Mouse (Mus musculus): ENCODE results near the gene Lgals1.

Lgals1 gene

GRCm38 (mm10) chr15:78937963-78938362 lies 11.4 kb downstream of the Lgals1 start:
- no peak for DNase-seq (ENCODE audit: low spot score)

- DNase-seq (ENCODE audit: low spot score) = no peak
Measured at GRCm38 (mm10) chr15:78940325-78940724, 13.8 kb downstream of the Lgals1 start.

GRCm38 (mm10) chr15:78942663-78943062 lies 16.1 kb downstream of the Lgals1 start:
- peak; percentile 35 for DNase-seq (ENCODE audit: low spot score)

GRCm38 (mm10) chr15:78946232-78946631 lies 19.7 kb downstream of the Lgals1 start:
- no peak for DNase-seq (ENCODE audit: low spot score)

GRCm38 (mm10) chr15:78947657-78948056 lies 21.1 kb downstream of the Lgals1 start, which contains the start of gene Triobp:
Triobp (plus strand) TSS chr15:78947724.
- DNase-seq (ENCODE audit: low spot score) = peak; percentile 38

DNA sequence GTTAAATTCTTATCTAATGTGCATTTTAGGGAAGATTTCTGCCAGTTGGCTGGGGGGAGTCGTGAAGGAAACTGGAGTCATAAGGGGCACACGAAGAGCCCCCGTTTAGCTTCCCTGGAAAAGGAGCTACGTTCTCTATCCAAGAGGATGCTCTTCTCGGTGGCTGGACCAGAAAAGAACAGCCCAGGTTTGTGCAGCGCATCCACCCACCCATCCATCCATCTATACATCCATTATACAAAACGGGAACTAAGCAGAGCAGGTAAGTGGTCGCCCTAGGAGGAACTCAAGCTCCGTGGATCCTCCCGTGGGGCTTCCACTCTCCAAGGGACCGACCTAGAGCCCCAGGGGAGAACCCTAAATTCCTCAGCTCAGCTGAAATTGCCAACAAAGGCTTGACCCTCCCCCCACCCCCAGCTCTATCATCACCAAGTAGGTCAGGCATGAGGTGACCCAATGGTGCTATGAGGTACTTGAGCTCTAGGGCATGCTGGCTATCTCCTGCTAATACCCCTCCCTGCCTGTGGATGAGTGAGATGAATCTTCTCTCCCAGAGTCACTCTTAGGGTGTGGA lies 21.7 kb downstream of the Lgals1 start:
- DNase-seq (ENCODE audit: low spot score) = no peak

DNA sequence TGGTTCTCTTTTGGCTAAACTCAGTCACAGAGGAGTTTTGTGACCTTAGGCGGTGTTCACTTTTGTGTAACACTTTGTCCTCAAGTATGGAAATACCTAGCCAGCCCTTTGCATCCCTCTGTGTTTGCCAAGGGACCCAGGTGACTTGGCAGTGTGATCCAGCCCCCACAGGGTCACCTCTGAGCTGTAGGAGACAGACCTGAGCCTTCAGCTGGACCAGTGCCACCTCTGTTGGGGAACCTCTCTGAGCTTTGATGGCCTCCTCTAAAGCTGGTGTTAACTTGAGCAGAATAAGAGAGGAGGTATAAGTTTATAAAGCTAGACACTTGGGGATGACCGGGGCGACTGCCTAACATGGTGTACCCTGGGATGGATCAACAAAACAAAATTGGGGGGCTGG lies 22.4 kb downstream of the Lgals1 start:
- no peak for DNase-seq (ENCODE audit: low spot score)

GRCm38 (mm10) chr15:78955663-78956062 lies 29.1 kb downstream of the Lgals1 start:
- no peak for DNase-seq (ENCODE audit: low spot score)

GRCm38 (mm10) chr15:78956351-78956750 lies 29.8 kb downstream of the Lgals1 start:
- no peak for DNase-seq (ENCODE audit: low spot score)

- no peak for DNase-seq (ENCODE audit: low spot score)
Measured at GRCm38 (mm10) chr15:78957021-78957420, 30.5 kb downstream of the Lgals1 start.

DNA sequence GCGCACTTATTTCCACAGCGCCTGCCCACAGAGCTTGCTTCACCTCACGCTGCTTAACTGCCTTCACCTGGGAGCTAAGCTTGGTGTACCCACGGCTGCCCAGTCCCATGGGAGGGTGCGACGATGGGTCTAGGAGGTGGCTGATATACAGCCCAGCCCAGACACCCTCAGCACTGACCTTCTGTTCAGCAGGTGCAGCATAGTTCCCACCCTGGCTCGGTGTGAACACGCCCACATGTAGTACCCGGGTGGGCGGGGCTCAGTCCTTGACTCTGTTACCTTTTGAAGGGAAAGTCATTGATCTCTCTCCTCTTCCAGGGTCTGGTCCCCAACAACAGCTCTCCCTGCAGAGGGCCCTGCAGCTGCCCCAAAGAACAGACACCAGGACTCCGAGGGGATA lies 33.0 kb downstream of the Lgals1 start:
- DNase-seq (ENCODE audit: low spot score) = no peak

DNA sequence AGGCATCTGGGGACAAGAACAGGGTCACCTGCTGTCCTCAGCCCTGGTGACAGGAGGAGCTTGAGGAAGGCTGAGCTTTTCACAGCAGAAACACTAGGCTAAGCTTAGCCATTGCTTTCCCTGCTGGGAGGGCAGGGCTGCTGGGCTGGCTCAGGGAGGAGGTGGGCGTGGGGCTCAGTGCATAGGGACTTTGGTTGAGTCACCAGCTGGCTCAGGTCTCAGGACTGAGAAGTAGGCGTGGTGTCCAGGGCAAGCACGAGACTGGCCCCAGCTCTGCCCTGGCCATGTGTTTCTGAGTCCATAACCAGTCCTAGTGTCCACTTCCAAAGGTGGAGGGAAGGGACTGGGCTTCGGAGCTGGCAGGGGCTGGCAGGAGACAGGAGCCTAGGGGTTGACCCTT lies 33.6 kb downstream of the Lgals1 start:
- DNase-seq (ENCODE audit: low spot score) = no peak

GRCm38 (mm10) chr15:78962885-78963284 lies 36.4 kb downstream of the Lgals1 start:
- DNase-seq (ENCODE audit: low spot score) = no peak

- DNase-seq (ENCODE audit: low spot score) = no peak
Measured at GRCm38 (mm10) chr15:78971626-78972025, 45.1 kb downstream of the Lgals1 start.

- DNase-seq (ENCODE audit: low spot score) = no peak
Measured at GRCm38 (mm10) chr15:78973950-78974349, 47.4 kb downstream of the Lgals1 start.

DNA sequence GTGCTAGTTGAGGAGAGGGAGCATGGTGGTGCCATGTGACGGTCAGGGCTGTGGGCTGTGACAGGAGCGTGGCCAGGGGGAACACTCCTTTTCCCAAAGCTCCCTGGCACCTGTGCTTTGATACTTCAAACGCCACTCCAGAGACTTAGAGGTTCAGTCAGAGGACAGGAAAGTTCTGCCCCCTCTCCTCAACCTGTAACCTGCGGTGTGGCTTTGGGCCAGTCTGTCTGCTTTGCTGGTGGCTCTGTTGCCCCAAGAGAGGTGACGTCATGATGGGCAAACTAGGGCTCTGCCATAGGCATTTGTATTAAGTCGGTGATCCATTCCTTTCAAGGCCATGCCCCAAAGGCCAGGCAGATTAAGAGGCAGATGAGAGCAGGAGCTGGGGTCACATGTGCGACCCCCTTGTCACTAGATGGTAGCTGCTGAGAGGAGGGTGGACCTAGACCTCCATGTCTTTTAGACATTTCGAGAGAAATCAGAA lies 51.2 kb downstream of the Lgals1 start:
- DNase-seq (ENCODE audit: low spot score) = no peak

DNA sequence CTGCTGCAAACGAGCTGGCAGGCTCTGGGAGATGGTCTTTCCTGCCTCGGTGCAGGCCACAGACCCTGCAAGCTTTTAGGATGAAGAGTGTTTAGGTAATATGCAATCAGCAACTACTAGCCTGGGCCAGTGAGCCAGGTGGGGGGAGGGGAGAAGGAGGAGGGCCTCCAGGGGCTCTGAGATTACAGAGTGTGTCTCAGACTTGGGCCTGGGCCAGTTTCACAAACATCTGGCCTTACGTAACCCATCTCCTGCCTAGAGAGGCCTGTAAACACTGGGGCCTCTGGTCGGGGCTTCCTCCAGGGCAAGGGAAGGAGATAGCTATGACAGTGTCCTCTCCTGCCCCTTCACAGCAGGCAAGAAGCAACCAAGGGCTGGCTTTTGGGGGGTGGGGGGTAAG lies 52.4 kb downstream of the Lgals1 start:
- no peak for DNase-seq (ENCODE audit: low spot score)
